Mouse (Mus musculus) heart, embryonic 16.5 days (tissue): Measurements from ENCODE around the gene Tnpo2. TPM values are rescaled to one million over a fixed set of nuclear protein-coding genes. Genes with fewer than 3 reads are reported as not detected.
A peak's percentile ranks its signal among the peaks of the same experiment; 100 is the strongest.

Source experiments
- ATAC-seq: fragments of 200-750 bp; cut with Nextera tagmentation; replicated peaks from 2 replicates; pipeline ENCODE4 v1.8.0; 2017; ENCODE audit warnings: moderate number of reproducible peaks; ENCODE audit not compliant: insufficient read depth, low FRiP score; ENCODE audit errors: extremely low read depth
- H3K27ac ChIP-seq: fragments of 300-500 bp; sonication (generic); 2 replicates; pipeline ENCODE4 v1.5.1; 2014; ENCODE audit warnings: mild to moderate bottlenecking, low read length, control low read depth, moderate library complexity
- H3K27me3 ChIP-seq: fragments of 300-500 bp; sonication (generic); 2 replicates; pipeline ENCODE4 v1.6.1; 2014; ENCODE audit warnings: low read length, mixed read lengths; ENCODE audit not compliant: control insufficient read depth, insufficient read depth
- H3K36me3 ChIP-seq: fragments of 300-500 bp; sonication (generic); 2 replicates; pipeline ENCODE4 v1.6.1; 2014; ENCODE audit not compliant: control insufficient read depth, insufficient read depth
- H3K4me1 ChIP-seq: fragments of 300-500 bp; sonication (generic); 2 replicates; pipeline ENCODE4 v1.6.1; 2014; ENCODE audit warnings: low read length, mixed read lengths; ENCODE audit not compliant: control insufficient read depth, insufficient read depth
- H3K4me2 ChIP-seq: fragments of 300-500 bp; sonication (generic); 2 replicates; pipeline ENCODE4 v1.6.1; 2014; ENCODE audit warnings: low read depth, mild to moderate bottlenecking, control low read depth, low read length
- H3K4me3 ChIP-seq: fragments of 300-500 bp; sonication (generic); 2 replicates; pipeline ENCODE4 v1.5.1; 2014; ENCODE audit warnings: mild to moderate bottlenecking, control low read depth, low read length
- H3K9ac ChIP-seq: fragments of 300-500 bp; sonication (generic); 2 replicates; pipeline ENCODE4 v1.6.1; 2014; ENCODE audit warnings: low read length, control low read depth
- H3K9me3 ChIP-seq: fragments of 300-500 bp; sonication (generic); replicated peaks from 2 replicates; pipeline ENCODE4 v1.6.1; 2016; ENCODE audit warnings: low read length; ENCODE audit not compliant: control insufficient read depth
- WGBS: fragments of 180-500 bp; shearing (Covaris S2); extraction: QIAGEN DNeasy Blood & Tissue Kit; methylation state at CpG from one replicate; pipeline ENCODE4 v1.1.7; 2014; 5-methylcytosine and 5-hydroxymethylcytosine counted together
- polyA plus RNA-seq: library from polyadenylated mRNA; unstranded; fragments of >200 nt; fragmentation: Nextera tagmentation; extraction: Ambion mirVana; gene quantifications from 2 replicates; pipeline ENCODE4 v1.2.1, GENCODE M21; 2015

Gene Tnpo2
- polyA plus RNA-seq: 18.8 and 21.5 TPM in 2 replicates

DNA sequence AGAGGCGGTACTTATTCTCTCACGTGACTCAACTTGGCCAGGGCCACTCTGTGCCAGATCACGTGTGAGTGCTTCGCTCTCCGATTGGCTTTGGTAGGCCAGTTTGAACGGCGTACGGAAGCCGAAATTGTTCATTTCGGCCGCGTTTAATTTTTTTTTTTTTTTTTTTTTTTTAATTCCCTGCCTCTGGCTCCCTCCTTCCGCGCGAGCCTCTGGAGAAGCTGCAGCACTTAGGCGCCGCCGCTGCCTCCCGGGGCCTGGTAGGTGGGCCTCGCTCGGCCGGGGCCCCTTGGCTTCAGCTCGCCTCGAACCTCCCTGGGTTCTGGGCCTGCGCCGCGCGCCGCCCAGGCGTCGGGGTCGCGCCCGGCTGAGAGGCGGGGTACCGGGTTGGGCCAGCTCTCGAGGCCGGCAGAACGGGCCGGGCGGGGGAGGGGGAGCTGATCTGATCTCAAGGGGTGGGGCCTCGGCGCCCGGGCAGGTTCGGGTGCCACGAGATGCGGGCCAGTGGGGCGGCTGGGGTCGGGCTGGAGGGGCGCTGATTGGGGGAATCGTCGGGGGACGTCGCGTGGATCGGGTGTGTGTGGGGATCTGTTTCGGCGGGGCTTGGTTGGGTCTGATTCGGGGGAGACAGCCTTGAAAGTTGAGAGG lies at the start of gene Tnpo2:
Gene Tnpo2, plus strand, starts transcription at position 198 of the 648 bp plus-strand sequence.
- H3K9ac ChIP-seq: peak within 1 kb of the TSS; percentile 96
- H3K27ac ChIP-seq: peak within 1 kb of the TSS; percentile 98
- no peaks in the 10 kb centered on the region for H3K27me3 ChIP-seq
- H3K36me3 ChIP-seq: peaks cover 19% of the 10 kb centered on the region
- H3K4me1 ChIP-seq: peaks cover 20% of the 10 kb centered on the region
- no peaks in the 10 kb centered on the region for H3K9me3 ChIP-seq
- ATAC-seq: peak; percentile 92
- under 1% methylated on average over 53 of the region's 59 CpGs for WGBS
- peak within 1 kb of the TSS; percentile 95 for H3K4me3 ChIP-seq
- peak within 1 kb of the TSS; percentile 98 for H3K4me2 ChIP-seq

DNA sequence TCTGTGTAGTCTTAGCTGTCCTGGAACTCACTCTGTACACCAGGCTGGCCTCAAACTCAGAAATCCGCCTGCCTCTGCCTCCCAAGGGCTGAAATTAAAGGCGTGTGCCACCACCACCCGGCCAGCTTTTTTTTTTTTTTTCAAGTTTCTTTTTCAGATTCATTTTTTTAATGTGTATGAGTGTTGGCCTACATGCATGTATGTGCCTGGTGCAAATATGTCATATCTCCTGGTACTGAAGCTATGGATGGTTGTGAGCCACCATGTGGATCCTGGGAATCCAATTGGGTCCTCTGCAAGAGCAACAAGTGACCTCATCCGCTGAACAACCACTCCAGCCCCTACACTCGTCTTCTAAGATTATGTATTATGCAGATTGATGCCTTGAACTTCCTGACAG lies 49.3 kb upstream of the Tnpo2 start:
- Histone ChIP-seq H3K27ac (no peak overlapping the region), H3K4me2 (no peak overlapping the region), H3K4me1 (peaks cover 30% of the 10 kb centered on the region), H3K9me3 (no peaks in the 10 kb centered on the region), H3K36me3 (no peaks in the 10 kb centered on the region), H3K9ac (no peak overlapping the region), H3K4me3 (no peak overlapping the region), H3K27me3 (no peaks in the 10 kb centered on the region)
- no peak for ATAC-seq
- WGBS: 80% methylated on average over 5 of the region's 5 CpGs

DNA sequence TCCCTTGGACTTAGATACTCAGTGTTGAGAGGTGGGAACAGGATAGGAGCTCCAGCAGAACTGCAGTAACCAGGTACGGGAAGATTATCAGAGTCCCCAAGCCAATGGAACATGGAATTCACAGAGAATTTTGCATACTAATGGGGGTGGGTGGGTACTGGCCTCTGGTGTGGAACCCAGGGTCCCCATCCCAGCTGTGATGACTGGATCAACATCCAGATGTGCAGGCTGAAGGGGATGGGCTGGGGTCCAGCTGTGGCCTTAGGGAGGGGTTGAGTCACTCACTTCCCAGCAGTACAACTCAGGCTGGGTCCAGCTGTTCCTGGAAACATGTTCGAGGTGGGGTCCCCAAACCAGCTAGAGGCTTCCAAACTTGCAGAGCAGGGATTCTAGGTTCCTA lies 48.8 kb upstream of the Tnpo2 start:
- Histone ChIP-seq H3K27me3 (no peaks in the 10 kb centered on the region), H3K4me3 (no peak overlapping the region), H3K4me2 (no peak overlapping the region), H3K9me3 (no peaks in the 10 kb centered on the region), H3K36me3 (no peaks in the 10 kb centered on the region), H3K4me1 (peaks cover 30% of the 10 kb centered on the region), H3K9ac (no peak overlapping the region), H3K27ac (no peak overlapping the region)
- ATAC-seq: no peak
- WGBS: 61% methylated on average over 2 of the region's 2 CpGs

DNA sequence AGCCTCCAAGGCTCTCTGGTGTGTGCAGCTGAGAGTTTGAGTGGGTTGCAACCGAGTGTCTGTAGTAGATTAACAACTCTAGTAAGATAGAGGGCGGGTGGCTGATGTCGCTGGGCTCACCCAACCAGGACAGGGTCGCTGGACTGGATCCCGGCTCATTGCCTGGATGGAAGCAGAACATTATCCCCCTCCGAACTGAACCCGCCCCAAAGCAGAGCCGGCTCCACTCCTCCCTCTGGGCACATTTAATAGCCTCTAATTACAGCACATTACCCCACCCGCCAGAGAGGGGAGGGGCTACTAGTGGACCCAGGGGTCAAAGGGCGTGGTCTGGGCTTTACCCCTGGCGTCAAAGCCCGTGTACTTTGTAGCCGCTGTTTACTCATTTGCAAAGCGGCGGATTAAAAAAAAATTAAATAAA lies 47.4 kb upstream of the Tnpo2 start:
- Histone ChIP-seq H3K9ac (peak overlapping the region; percentile 35; the same call in 1 of the 2 replicates), H3K4me2 (peak overlapping the region; percentile 92; the same call in 1 of the 2 replicates)
- 17% methylated on average over 15 of the region's 15 CpGs for WGBS

DNA sequence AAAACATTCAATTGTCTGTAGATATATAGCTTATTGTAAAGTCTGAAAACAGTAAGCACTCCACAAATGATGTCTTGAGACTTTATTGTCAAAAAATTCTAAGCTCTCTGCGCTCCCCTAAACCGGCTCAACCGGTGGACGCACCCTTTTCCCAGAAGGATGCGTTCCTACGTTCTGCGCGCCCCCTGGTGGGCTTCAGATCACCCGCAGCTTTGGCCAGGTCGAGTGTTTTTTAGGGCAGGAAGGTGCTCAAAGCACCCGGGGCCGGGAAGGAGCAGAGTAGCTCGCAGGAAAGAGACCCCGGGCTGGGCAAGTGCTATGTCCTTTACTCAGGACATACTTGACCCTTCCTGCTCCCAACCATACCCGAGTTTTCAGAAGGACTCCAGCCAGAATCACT lies 46.9 kb upstream of the Tnpo2 start:
- H3K4me2 ChIP-seq: peak overlapping the region; percentile 92
- no peaks in the 10 kb centered on the region for H3K9me3 ChIP-seq
- H3K36me3 ChIP-seq: no peaks in the 10 kb centered on the region
- H3K27me3 ChIP-seq: peaks cover 3% of the 10 kb centered on the region; the same call in 1 of the 2 replicates
- H3K4me1 ChIP-seq: peaks cover 23% of the 10 kb centered on the region
- peak overlapping the region; percentile 74 for H3K9ac ChIP-seq
- peak overlapping the region; percentile 68 for H3K4me3 ChIP-seq
- under 1% methylated on average over 15 of the region's 15 CpGs for WGBS
- H3K27ac ChIP-seq: peak overlapping the region; percentile 75
- peak; percentile 61 for ATAC-seq

More for the DNA sequence above, 47.4 kb upstream of the Tnpo2 start:
- no peaks in the 10 kb centered on the region for H3K9me3 ChIP-seq
- no peak overlapping the region for H3K4me3 ChIP-seq
- peaks cover 28% of the 10 kb centered on the region for H3K4me1 ChIP-seq
- peaks cover under 1% of the 10 kb centered on the region; the same call in 1 of the 2 replicates for H3K27me3 ChIP-seq
- no peak for ATAC-seq
- no peaks in the 10 kb centered on the region for H3K36me3 ChIP-seq
- H3K27ac ChIP-seq: no peak overlapping the region

DNA sequence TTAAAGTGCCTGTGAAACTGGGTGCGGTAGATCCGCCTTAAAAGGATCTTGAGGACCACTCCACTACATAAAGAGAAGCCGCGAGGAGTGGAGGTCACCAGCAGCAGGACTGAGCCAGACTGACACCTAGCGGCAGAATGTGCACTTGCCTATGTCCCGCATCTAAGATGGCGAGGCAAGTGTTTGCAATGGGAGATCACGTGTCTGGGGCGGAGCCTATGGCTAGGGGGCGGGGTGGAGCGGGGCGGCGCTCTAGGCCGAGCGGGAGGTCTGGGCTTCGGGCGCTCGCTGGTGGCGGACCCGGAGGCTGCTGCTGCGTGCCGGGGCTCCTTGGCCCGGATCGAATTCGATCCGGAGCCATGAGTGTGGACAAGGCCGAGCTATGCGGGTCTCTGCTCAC lies 46.4 kb upstream of the Tnpo2 start, which contains the start of gene Hook2:
Gene Hook2, plus strand, starts transcription at position 255 of the 400 bp plus-strand sequence.
- 0% methylated on average over 28 of the region's 28 CpGs for WGBS
- H3K9ac ChIP-seq: peak within 1 kb of the TSS; percentile 74
- H3K27me3 ChIP-seq: peaks cover 5% of the 10 kb centered on the region; the same call in 1 of the 2 replicates
- no peaks in the 10 kb centered on the region for H3K36me3 ChIP-seq
- H3K9me3 ChIP-seq: no peaks in the 10 kb centered on the region
- H3K4me2 ChIP-seq: peak within 1 kb of the TSS; percentile 92
- H3K27ac ChIP-seq: peak within 1 kb of the TSS; percentile 75
- peaks cover 17% of the 10 kb centered on the region for H3K4me1 ChIP-seq
- ATAC-seq: peak; percentile 90
- peak within 1 kb of the TSS; percentile 68 for H3K4me3 ChIP-seq

DNA sequence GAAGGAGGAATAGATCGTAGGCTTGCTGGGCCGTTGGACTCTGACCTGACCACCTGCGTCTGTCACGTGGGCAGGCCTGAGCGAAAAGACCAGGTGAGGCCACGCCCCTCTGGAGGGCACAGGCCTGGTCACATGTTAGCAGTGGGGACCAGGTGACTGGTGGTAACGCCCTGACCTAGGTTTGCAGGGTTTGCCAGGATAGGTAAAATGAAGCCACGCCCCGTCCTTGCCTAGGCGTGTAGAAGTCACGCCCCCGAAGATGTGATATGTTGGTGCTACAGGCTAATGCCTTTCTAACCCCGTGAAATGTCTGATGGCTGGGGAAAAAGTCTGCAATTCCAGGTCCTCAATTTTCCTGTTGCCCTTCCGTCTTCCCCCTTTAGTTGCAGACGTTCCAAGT lies 45.9 kb upstream of the Tnpo2 start:
- Histone ChIP-seq H3K27ac (0 out of 2 replicates have a peak overlapping the region, but pooled peaks have one; percentile 32), H3K4me1 (peaks cover 14% of the 10 kb centered on the region), H3K27me3 (peaks cover 5% of the 10 kb centered on the region; the same call in 1 of the 2 replicates), H3K36me3 (no peaks in the 10 kb centered on the region), H3K4me2 (peak overlapping the region; percentile 92), H3K9ac (peak overlapping the region; percentile 74), H3K9me3 (no peaks in the 10 kb centered on the region), H3K4me3 (peak overlapping the region; percentile 68)
- 2% methylated on average over 15 of the region's 15 CpGs for WGBS
- peak; percentile 12 for ATAC-seq

DNA sequence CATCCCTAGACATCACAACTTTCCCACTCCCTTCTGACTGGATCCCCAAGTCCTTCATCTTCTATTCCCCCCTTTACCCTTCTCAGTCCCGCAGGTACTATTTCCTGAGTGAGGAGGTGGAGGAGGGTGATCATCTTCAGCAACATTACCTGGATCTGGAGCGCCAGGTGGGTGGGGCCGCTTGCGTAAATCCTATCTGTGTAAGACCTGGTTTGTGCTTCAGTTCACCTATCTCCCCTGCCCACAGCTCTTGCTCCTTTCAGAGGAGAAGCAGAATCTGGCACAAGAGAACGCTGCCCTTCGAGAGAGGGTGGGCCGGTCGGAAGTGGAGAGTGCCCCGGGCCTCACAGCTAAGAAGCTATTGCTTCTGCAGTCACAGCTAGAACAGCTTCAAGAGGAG lies 42.3 kb upstream of the Tnpo2 start:
- WGBS: 88% methylated on average over 9 of the region's 9 CpGs
- Histone ChIP-seq H3K4me1 (peaks cover 11% of the 10 kb centered on the region), H3K4me2 (no peak overlapping the region), H3K9me3 (no peaks in the 10 kb centered on the region), H3K36me3 (no peaks in the 10 kb centered on the region), H3K9ac (no peak overlapping the region), H3K4me3 (no peak overlapping the region), H3K27me3 (peaks cover 7% of the 10 kb centered on the region; the same call in 1 of the 2 replicates), H3K27ac (no peak overlapping the region)
- no peak for ATAC-seq

DNA sequence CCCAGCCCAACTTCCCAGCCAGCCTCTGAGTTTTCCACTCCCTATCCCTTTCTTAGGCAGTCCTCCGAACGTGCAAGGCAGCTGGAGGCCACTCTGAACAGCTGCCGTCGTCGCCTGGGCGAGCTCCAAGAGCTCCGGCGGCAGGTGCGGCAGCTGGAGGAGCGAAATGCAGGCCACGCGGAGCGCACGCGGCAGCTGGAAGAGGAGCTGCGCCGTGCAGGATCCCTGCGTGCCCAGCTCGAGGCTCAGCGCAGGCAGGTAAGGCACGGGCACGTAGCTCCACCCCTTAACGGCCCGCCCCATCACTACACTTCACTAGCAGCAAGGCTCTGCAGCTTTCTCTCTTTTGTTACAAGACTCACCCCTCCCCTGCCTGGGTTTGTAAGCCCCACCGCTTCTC lies 41.0 kb upstream of the Tnpo2 start:
- Histone ChIP-seq H3K36me3 (no peaks in the 10 kb centered on the region), H3K4me2 (no peak overlapping the region), H3K27ac (no peak overlapping the region), H3K27me3 (peaks cover 7% of the 10 kb centered on the region; the same call in 1 of the 2 replicates), H3K9ac (no peak overlapping the region), H3K9me3 (no peaks in the 10 kb centered on the region), H3K4me3 (no peak overlapping the region), H3K4me1 (peaks cover 8% of the 10 kb centered on the region)
- whole genome bisulfite sequencing: 21% methylated on average over 25 of the region's 25 CpGs
- ATAC-seq: no peak
